Mouse (Mus musculus): ENCODE measurements around the gene Ikbkg. TPM values are rescaled to one million over a fixed set of nuclear protein-coding genes. Genes with fewer than 3 reads are reported as not detected.

Ikbkg gene
- polyA plus RNA-seq, 1 experiment from 2014 or later, result 17.1 TPM

GRCm38 (mm10) chrX:74413377-74413776 lies 20.3 kb downstream of the Ikbkg start:
- peak; percentile 98 for TF ChIP-seq CTCF (IDR thresholded peaks at IDR 0.05; ENCODE audit: low read depth)
- H3K27me3 ChIP-seq (ENCODE audit: insufficient read depth, low read length), result no peaks in the 10 kb centered on the region
- H3K4me1 ChIP-seq (replicated peaks; ENCODE audit: insufficient read depth, low read length), result no peaks in the 10 kb centered on the region
- H3K27ac ChIP-seq, result no peak overlapping the region
- no peak overlapping the region for H3K4me3 ChIP-seq (replicated peaks; ENCODE audit: low read depth, low read length)
- no peaks in the 10 kb centered on the region for H3K9me3 ChIP-seq (replicated peaks; ENCODE audit: low read length)
- H3K9ac ChIP-seq (ENCODE audit: low read depth, low read length), result no peak overlapping the region
- ATAC-seq (replicated peaks; ENCODE audit: low FRiP score, low read depth), result peak; percentile 66
- peak; percentile 87 for DNase-seq (ENCODE audit: low spot score)
- no peak overlapping the region for H3K4me2 ChIP-seq (ENCODE audit: low read length)
- no peaks in the 10 kb centered on the region for H3K36me3 ChIP-seq (ENCODE audit: insufficient read depth, low read length)

- TF ChIP-seq CTCF (IDR thresholded peaks at IDR 0.05; ENCODE audit: low read depth), result no peak
- Histone ChIP-seq H3K4me1 (replicated peaks; ENCODE audit: insufficient read depth, low read length) (no peaks in the 10 kb centered on the region), H3K9ac (ENCODE audit: low read depth, low read length) (no peak overlapping the region), H3K27me3 (ENCODE audit: insufficient read depth, low read length) (no peaks in the 10 kb centered on the region), H3K9me3 (replicated peaks; ENCODE audit: low read length) (no peaks in the 10 kb centered on the region), H3K27ac (no peak overlapping the region), H3K36me3 (ENCODE audit: insufficient read depth, low read length) (no peaks in the 10 kb centered on the region), H3K4me2 (ENCODE audit: low read length) (no peak overlapping the region), H3K4me3 (replicated peaks; ENCODE audit: low read depth, low read length) (no peak overlapping the region)
- DNase-seq (ENCODE audit: low spot score) (no peak), ATAC-seq (replicated peaks; ENCODE audit: low FRiP score, low read depth) (no peak)
Observed at GRCm38 (mm10) chrX:74424443-74424842, 31.4 kb downstream of the Ikbkg start.

GRCm38 (mm10) chrX:74425195-74425594 lies 32.1 kb downstream of the Ikbkg start:
- no peak for ATAC-seq (replicated peaks; ENCODE audit: low FRiP score, low read depth)
- no peak overlapping the region for H3K4me2 ChIP-seq (ENCODE audit: low read length)
- no peak for TF ChIP-seq CTCF (IDR thresholded peaks at IDR 0.05; ENCODE audit: low read depth)
- H3K9me3 ChIP-seq (replicated peaks; ENCODE audit: low read length), result no peaks in the 10 kb centered on the region
- no peak overlapping the region for H3K27ac ChIP-seq
- H3K4me1 ChIP-seq (replicated peaks; ENCODE audit: insufficient read depth, low read length), result peaks cover 1% of the 10 kb centered on the region; the same call in 1 of the 2 replicates
- no peaks in the 10 kb centered on the region for H3K27me3 ChIP-seq (ENCODE audit: insufficient read depth, low read length)
- H3K9ac ChIP-seq (ENCODE audit: low read depth, low read length), result no peak overlapping the region
- 90% methylated on average over 4 of the region's 4 CpGs for WGBS
- DNase-seq (ENCODE audit: low spot score), result no peak
- no peaks in the 10 kb centered on the region for H3K36me3 ChIP-seq (ENCODE audit: insufficient read depth, low read length)
- no peak overlapping the region for H3K4me3 ChIP-seq (replicated peaks; ENCODE audit: low read depth, low read length)

- 61% methylated on average over 1 of the region's 1 CpGs for WGBS
- Histone ChIP-seq H3K27ac (no peak overlapping the region), H3K9me3 (replicated peaks; ENCODE audit: low read length) (no peaks in the 10 kb centered on the region), H3K4me2 (ENCODE audit: low read length) (no peak overlapping the region), H3K36me3 (ENCODE audit: insufficient read depth, low read length) (no peaks in the 10 kb centered on the region), H3K4me1 (replicated peaks; ENCODE audit: insufficient read depth, low read length) (peaks cover 3% of the 10 kb centered on the region; the same call in 1 of the 2 replicates), H3K9ac (ENCODE audit: low read depth, low read length) (no peak overlapping the region), H3K4me3 (replicated peaks; ENCODE audit: low read depth, low read length) (no peak overlapping the region), H3K27me3 (ENCODE audit: insufficient read depth, low read length) (no peaks in the 10 kb centered on the region)
- DNase-seq (ENCODE audit: low spot score) (no peak), ATAC-seq (replicated peaks; ENCODE audit: low FRiP score, low read depth) (no peak)
- TF ChIP-seq CTCF (IDR thresholded peaks at IDR 0.05; ENCODE audit: low read depth), result no peak
Observed at GRCm38 (mm10) chrX:74426256-74426655, 33.2 kb downstream of the Ikbkg start.

- DNase-seq (ENCODE audit: low spot score) (no peak), ATAC-seq (replicated peaks; ENCODE audit: low FRiP score, low read depth) (no peak)
- no peaks in the 10 kb centered on the region for H3K9me3 ChIP-seq (replicated peaks; ENCODE audit: low read length)
- H3K4me3 ChIP-seq (replicated peaks; ENCODE audit: low read depth, low read length), result no peak overlapping the region
- H3K9ac ChIP-seq (ENCODE audit: low read depth, low read length), result no peak overlapping the region
- WGBS, result 75% methylated on average over 3 of the region's 3 CpGs
- no peaks in the 10 kb centered on the region for H3K36me3 ChIP-seq (ENCODE audit: insufficient read depth, low read length)
- H3K27me3 ChIP-seq (ENCODE audit: insufficient read depth, low read length), result no peaks in the 10 kb centered on the region
- H3K4me1 ChIP-seq (replicated peaks; ENCODE audit: insufficient read depth, low read length), result peaks cover 3% of the 10 kb centered on the region; the same call in 1 of the 2 replicates
- no peak overlapping the region for H3K4me2 ChIP-seq (ENCODE audit: low read length)
- no peak overlapping the region for H3K27ac ChIP-seq
- TF ChIP-seq CTCF (IDR thresholded peaks at IDR 0.05; ENCODE audit: low read depth), result no peak
Observed at GRCm38 (mm10) chrX:74427116-74427515, 34.0 kb downstream of the Ikbkg start.

- Histone ChIP-seq H3K36me3 (ENCODE audit: insufficient read depth, low read length) (no peaks in the 10 kb centered on the region), H3K4me2 (ENCODE audit: low read length) (peak overlapping the region; percentile 61), H3K9me3 (replicated peaks; ENCODE audit: low read length) (no peaks in the 10 kb centered on the region), H3K4me3 (replicated peaks; ENCODE audit: low read depth, low read length) (peak overlapping the region; percentile 53), H3K9ac (ENCODE audit: low read depth, low read length) (peak overlapping the region; percentile 52; the same call in 1 of the 2 replicates), H3K27ac (peak overlapping the region; percentile 90; the same call in 1 of the 2 replicates), H3K27me3 (ENCODE audit: insufficient read depth, low read length) (no peaks in the 10 kb centered on the region), H3K4me1 (replicated peaks; ENCODE audit: insufficient read depth, low read length) (peaks cover 3% of the 10 kb centered on the region; the same call in 1 of the 2 replicates)
- TF ChIP-seq CTCF (IDR thresholded peaks at IDR 0.05; ENCODE audit: low read depth), result no peak
- WGBS, result 34% methylated on average over 35 of the region's 35 CpGs
- peak; percentile 3 for DNase-seq (ENCODE audit: low spot score)
- ATAC-seq (replicated peaks; ENCODE audit: low FRiP score, low read depth), result peak; percentile 7; the same call in 1 of the 2 replicates
Observed at GRCm38 (mm10) chrX:74428146-74428825, 35.2 kb downstream of the Ikbkg start.
